Mouse (Mus musculus): ENCODE data around the gene Hoxa1. TPM values are rescaled to one million over a fixed set of nuclear protein-coding genes. Genes with fewer than 3 reads are reported as not detected.

The Hoxa1 gene
- 0.13 TPM for polyA plus RNA-seq (2014; fragmentation: Illumina TruSeq; extraction: RNeasy Lipid Tissue Mini Kit (QIAGEN cat#74804); ENCODE audit: low read depth, low replicate concordance)

GRCm38 (mm10) chr6:52158276-52159051 lies at the start of gene Hoxa1:
Hoxa1 (minus strand) TSS chr6:52158317.

GRCm38 (mm10) chr6:52204050-52204752 lies 46.1 kb upstream of the Hoxa1 start, which contains the start of gene Hoxa5:
Hoxa5 (minus strand) TSS chr6:52204587.

DNA sequence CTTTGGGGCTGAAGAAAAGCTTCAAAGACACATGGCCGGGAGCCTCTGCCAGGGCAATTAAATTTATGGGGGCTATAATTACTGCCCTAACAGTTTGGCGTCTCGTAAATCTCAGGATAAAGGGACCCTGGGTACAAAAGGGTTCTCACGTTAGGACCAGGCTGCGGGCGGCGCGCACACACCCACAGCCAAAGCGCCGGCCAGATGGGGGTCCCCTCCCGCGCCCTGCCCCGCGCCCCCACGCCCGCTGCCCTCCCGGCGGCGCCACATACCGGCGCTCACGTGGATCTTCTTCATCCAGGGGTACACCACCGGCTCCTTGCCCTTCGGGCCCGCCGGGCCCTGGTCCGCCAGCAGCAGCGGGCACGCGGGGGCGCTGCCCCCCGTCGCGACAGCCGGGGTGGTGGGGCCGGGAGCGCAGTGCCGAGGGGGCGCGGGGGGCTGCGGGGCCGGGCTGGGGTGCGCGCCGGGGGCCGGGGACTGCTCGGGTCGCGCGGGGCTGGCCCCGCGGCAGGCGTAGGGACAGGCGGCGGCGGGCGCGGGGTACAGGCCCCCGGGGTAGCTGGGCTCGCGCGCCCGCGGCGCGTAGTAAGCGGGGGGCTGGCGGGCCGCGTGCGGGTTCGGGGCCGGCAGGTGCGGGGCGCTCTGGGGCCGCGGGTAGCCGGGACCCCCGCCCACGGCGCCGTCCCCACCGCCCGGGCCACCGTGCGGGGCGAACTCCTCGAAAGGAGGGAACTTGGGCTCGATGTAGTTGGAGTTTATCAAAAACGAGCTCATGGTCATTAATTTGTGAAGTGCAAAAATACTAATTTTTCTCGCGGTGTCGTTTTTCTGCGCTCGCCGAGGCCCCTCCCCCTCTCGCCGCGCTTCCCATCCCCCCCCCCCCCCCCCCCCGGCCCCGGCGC lies 33.0 kb upstream of the Hoxa1 start, which contains the start of gene Hoxa4:
Hoxa4 (minus strand) TSS at position 848 of the 905 bp plus-strand sequence.

DNA sequence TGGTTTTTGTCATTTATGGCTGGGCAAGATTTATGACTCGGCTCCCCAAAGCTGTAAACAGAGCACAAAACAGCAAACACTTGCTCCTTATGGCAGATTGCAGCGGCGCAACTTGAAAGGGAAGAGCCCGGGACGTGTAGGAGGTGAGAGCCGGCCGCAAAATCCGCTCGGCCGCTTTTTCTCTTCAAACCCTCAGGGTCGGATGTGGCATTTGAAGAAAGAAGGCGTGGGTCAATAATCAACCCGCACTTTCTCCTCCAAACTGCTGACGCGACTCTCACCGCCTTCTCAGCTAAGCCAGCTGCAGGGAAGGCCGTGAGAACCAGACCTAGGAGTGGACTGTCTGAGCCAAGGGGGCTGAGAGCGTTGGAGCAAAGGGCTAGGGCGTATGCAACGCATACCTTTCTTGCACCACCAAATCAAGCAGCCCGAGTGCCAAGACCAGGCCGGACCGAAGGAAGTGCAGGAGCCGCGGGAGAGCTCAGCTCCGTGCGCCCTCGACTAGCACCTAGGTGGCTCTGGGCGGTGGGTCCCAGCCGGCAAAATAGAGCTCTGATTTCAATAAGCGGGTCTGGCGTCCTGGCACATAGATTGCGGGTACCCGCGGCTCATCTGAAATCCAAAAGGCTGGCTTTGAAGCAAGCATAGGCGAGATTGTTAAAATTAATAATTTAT lies 19.1 kb upstream of the Hoxa1 start, which contains the start of gene 5730596B20Rik:
5730596B20Rik (plus strand) TSS at position 438 of the 675 bp plus-strand sequence.

GRCm38 (mm10) chr6:52164626-52165440 lies 6.7 kb upstream of the Hoxa1 start, which contains the start of gene Hoxa2:
Hoxa2 (minus strand) TSS chr6:52164831.

Other genes starting within 250 kb of the Hoxa1 start
- 33.6 TPM for gene Skap2, start 145.8 kb downstream of the Hoxa1 start, polyA plus RNA-seq (2014; fragmentation: Illumina TruSeq; extraction: RNeasy Lipid Tissue Mini Kit (QIAGEN cat#74804); ENCODE audit: low read depth, low replicate concordance)
- not detected for gene Hoxa2, start 6.5 kb upstream of the Hoxa1 start, polyA plus RNA-seq (2014; fragmentation: Illumina TruSeq; extraction: RNeasy Lipid Tissue Mini Kit (QIAGEN cat#74804); ENCODE audit: low read depth, low replicate concordance)
- gene 5730596B20Rik, start 19.2 kb upstream of the Hoxa1 start, polyA plus RNA-seq (2014; fragmentation: Illumina TruSeq; extraction: RNeasy Lipid Tissue Mini Kit (QIAGEN cat#74804); ENCODE audit: low read depth, low replicate concordance), result not detected
- 51.6 TPM for gene Hoxa4, start 33.4 kb upstream of the Hoxa1 start, polyA plus RNA-seq (2014; fragmentation: Illumina TruSeq; extraction: RNeasy Lipid Tissue Mini Kit (QIAGEN cat#74804); ENCODE audit: low read depth, low replicate concordance)
- gene Hoxa5, start 46.3 kb upstream of the Hoxa1 start, polyA plus RNA-seq (2014; fragmentation: Illumina TruSeq; extraction: RNeasy Lipid Tissue Mini Kit (QIAGEN cat#74804); ENCODE audit: low read depth, low replicate concordance), result 0.28 TPM
- not detected for gene Hoxa6, start 50.4 kb upstream of the Hoxa1 start, polyA plus RNA-seq (2014; fragmentation: Illumina TruSeq; extraction: RNeasy Lipid Tissue Mini Kit (QIAGEN cat#74804); ENCODE audit: low read depth, low replicate concordance)
- 2.9 TPM for gene Hoxa3, start 55.0 kb upstream of the Hoxa1 start, polyA plus RNA-seq (2014; fragmentation: Illumina TruSeq; extraction: RNeasy Lipid Tissue Mini Kit (QIAGEN cat#74804); ENCODE audit: low read depth, low replicate concordance)
- gene Gm28308, start 55.0 kb upstream of the Hoxa1 start, polyA plus RNA-seq (2014; fragmentation: Illumina TruSeq; extraction: RNeasy Lipid Tissue Mini Kit (QIAGEN cat#74804); ENCODE audit: low read depth, low replicate concordance), result not detected
- gene Hoxa7, start 63.5 kb upstream of the Hoxa1 start, polyA plus RNA-seq (2014; fragmentation: Illumina TruSeq; extraction: RNeasy Lipid Tissue Mini Kit (QIAGEN cat#74804); ENCODE audit: low read depth, low replicate concordance), result 0.59 TPM
- 0.43 TPM for gene Hoxa9, start 72.8 kb upstream of the Hoxa1 start, polyA plus RNA-seq (2014; fragmentation: Illumina TruSeq; extraction: RNeasy Lipid Tissue Mini Kit (QIAGEN cat#74804); ENCODE audit: low read depth, low replicate concordance)
- not detected for gene Hoxa10, start 82.5 kb upstream of the Hoxa1 start, polyA plus RNA-seq (2014; fragmentation: Illumina TruSeq; extraction: RNeasy Lipid Tissue Mini Kit (QIAGEN cat#74804); ENCODE audit: low read depth, low replicate concordance)
- gene Hoxa11, start 87.5 kb upstream of the Hoxa1 start, polyA plus RNA-seq (2014; fragmentation: Illumina TruSeq; extraction: RNeasy Lipid Tissue Mini Kit (QIAGEN cat#74804); ENCODE audit: low read depth, low replicate concordance), result not detected
- not detected for gene Hoxa13, start 102.6 kb upstream of the Hoxa1 start, polyA plus RNA-seq (2014; fragmentation: Illumina TruSeq; extraction: RNeasy Lipid Tissue Mini Kit (QIAGEN cat#74804); ENCODE audit: low read depth, low replicate concordance)
- not detected for gene Evx1, start 155.2 kb upstream of the Hoxa1 start, polyA plus RNA-seq (2014; fragmentation: Illumina TruSeq; extraction: RNeasy Lipid Tissue Mini Kit (QIAGEN cat#74804); ENCODE audit: low read depth, low replicate concordance)

Data from testis, adult 10 weeks (tissue).